Mouse (Mus musculus) neutrophil, adult 5-6 weeks (primary cell): ENCODE measurements around the gene Metrnl. TPM values are rescaled to one million over a fixed set of nuclear protein-coding genes. Genes with fewer than 3 reads are reported as not detected.
A peak's percentile ranks its signal among the peaks of the same experiment; 100 is the strongest.

Experiments used
- ATAC-seq: fragments of 151-379, 151-347 bp; 2 replicates; pipeline ENCODE4 v1.8.0; 2017; ENCODE audit warnings: mild to moderate bottlenecking, moderate TSS enrichment; ENCODE audit not compliant: insufficient number of reproducible peaks, poor library complexity, low FRiP score, severe bottlenecking; ENCODE audit errors: extremely low read depth
- total RNA-seq: library from RNA; stranded (forward); fragments of 200-1000 nt; gene quantifications from 2 replicates; pipeline ENCODE4 v1.2.3, GENCODE M21; 2017

Metrnl gene
- total RNA-seq, 1 experiment from 2014 or later, result 62.1 TPM

DNA sequence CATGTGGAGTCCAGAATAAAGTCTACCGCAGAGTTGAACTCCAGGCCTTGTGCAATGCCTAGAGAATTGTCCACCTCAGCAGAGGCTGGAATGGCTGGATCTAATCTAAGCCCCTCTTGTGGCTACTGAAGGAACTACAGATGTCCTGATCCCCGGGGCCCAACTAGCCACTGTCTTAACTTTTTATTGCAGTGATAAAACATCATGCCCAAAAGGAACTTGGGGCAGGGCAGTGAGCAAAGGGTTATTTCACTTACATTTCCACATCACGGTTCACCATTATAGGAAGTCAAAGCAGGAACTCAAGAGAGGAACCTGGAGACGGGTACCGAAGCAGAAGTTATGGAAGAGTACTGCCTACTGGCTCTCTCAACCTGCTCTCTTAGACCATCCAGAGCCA is 20.6 kb upstream of the Metrnl start:
- ATAC-seq, result peak; percentile 94

DNA sequence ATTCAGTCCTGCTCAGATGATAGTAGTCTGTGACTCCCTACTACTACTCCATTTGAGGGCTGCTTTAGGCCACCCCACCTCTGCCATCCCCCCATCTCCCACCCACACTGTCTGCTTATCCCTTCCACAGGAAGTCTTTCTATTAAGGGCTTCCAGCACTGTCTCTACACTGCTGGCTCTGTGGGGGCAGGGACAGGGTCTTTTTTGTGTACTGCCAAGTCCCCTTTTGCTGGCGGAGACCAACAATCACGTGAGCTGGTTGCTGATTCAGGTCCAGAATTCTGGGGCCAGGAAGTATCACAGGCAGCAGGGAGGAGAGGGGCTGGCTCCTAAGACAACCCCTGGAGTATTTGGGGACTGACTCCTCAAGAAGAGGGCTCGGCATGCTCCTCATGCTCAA is 18.1 kb upstream of the Metrnl start:
- ATAC-seq, result no peak

DNA sequence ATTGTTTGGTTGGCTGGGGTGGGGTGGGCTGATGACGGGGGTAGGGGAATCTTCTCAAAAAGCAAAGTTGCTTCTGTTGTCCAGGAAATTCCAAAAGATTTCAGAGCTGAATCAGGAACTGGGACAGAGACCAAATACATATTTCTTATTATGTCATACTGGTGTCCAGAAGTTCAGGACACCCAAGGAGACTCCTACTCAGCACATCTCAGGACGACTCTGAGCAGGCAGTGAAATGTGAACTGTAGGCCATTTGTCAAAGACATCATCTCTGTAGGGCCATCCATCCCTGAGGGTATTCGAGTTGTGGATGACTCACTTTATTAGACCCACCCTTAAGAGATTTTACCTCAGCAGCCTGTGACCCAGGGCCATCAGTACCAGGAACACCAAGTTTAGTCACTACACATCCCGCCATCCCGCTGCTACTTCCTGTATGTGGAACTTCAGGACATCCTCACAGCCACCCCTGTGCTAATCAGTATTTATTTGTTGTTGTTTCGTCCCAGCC is 15.8 kb upstream of the Metrnl start:
- ATAC-seq, result no peak

DNA sequence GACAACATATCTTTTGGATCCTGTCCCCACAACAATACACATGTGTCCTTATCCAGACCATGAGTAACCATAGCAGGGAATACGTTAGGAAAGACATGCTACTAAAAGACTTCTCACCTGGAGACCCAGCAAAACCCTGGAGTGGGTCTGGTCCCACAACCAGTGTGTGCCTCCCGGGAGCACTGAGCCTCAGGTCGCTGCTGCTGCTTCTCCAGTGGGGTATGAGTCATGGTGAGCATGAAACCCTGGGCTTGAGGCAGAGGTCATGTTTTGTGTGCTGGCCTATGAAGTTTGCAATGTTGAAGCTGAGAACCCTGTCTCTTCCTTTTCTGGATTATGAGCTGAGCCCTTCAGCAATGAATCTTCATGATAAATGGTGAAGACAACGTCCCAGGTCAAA is 15.3 kb upstream of the Metrnl start:
- no peak for ATAC-seq

DNA sequence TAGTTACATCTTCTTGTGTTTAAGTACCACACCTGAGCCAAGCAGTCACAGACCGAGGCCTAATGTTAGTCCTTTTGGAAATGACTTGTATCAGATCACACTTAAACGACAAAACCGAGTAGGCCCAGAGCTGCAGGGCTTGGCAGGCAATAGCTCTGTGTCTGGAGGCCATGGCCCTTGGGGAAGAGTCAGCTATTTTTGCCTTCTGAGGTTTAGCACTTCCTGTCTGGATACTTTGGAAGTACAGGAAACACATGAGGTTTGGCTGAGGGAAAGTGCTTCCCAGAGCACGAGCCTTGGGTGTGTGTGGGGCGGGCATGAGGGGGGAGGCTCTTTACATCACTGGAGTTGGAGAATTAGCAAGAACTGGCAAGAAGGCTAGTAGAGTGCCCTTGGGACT is 14.7 kb upstream of the Metrnl start:
- no peak for ATAC-seq

DNA sequence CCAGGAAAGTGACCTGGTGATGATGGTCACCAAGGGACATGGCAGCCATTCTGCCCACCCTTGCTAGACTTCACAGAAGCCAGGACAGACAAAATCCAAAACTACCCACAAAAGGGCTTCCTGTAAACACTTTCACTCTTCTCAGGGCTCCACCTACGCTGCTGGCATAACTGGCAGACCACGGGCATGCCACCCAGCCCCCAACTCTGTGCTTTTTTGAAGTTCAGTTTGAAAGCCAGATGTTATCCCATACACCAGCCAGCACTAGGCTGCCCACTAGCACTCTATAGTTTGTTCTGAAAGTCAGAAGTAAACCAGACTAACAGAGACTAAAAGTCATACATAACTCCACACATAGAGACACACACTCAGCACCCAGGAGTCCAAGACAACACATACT is 13.3 kb upstream of the Metrnl start:
- ATAC-seq, result no peak

DNA sequence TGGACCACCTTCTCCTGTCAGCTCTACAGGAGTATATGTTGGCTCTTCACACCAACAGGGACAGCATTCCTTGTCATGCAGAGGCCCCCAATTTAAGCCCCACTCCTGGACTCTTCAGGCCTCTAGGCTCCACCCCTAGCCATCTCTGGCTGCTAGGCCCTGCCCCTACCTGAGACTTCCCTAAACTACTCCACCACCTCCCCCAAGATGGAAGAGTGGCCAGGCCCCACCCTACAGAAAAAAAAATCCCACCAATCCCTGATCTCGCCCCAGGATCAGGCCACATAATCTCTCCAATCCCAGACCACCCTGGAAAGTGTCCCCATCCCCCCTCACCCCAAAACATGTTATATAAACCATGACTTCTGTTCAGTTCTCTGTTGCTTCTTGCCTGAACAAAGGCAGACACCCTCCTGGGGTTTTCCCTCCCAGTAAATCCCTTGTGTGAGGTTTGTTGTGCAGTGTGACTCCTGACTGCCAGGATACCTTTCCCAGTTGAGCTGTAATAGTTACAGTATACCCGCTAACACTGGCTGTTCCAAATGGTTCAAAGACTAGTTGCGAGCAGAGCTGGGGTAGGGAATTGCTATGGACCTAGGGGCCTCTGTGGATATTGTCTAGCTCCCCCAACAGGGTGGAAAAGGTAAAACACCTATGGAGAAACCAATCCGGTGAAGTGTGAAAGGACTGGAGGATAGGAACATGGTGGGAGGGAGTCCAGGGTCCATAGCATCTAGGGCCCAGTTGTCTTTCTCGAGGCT is 5.9 kb upstream of the Metrnl start:
- no peak for ATAC-seq

DNA sequence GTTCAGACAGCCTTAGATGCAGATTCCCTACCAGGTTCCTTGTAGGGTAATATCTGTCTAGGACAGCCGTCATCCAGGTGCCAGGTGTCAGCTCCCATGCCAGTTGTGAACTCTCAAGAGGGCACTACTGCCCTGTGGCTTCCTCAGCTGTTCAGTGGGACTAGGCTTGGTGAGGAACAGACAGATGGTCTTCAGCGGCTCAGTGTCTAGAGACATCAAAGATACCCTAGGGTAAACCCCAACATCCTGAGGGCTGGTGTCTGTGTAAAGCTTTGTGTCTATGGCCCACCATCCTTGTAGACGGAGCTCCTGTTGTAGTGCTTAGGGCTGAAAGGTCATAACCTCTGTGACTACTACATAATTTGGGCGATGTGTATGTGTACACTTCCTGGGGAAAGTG is 4.1 kb upstream of the Metrnl start:
- no peak for ATAC-seq

DNA sequence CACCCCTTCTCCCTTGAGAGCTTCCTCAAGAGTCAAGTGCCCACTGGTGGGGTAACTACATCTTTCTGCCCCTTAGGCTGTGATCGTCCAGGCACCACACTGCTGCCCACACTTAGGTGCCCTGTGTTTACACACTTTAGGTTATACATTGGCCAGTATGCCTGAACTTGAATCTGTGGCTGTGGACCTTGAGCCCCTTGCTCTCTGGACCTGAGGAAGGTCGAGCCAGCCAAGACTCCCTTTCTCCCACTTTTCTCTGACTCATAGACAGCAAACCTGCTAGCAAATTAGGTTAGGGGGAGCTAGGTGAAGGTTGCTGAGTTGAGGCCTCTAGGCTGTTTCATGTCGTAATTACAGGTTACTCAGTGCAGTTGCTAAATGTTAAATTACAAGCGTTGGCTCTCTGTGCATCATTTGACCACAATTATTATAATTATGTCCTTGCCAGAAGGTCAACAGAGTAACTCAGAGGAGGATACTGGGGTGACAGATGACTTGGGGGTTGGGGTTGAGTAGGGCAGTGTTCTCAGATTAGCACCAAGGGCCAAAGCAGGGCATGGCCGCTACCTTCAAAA is 2.9 kb upstream of the Metrnl start:
- no peak for ATAC-seq

DNA sequence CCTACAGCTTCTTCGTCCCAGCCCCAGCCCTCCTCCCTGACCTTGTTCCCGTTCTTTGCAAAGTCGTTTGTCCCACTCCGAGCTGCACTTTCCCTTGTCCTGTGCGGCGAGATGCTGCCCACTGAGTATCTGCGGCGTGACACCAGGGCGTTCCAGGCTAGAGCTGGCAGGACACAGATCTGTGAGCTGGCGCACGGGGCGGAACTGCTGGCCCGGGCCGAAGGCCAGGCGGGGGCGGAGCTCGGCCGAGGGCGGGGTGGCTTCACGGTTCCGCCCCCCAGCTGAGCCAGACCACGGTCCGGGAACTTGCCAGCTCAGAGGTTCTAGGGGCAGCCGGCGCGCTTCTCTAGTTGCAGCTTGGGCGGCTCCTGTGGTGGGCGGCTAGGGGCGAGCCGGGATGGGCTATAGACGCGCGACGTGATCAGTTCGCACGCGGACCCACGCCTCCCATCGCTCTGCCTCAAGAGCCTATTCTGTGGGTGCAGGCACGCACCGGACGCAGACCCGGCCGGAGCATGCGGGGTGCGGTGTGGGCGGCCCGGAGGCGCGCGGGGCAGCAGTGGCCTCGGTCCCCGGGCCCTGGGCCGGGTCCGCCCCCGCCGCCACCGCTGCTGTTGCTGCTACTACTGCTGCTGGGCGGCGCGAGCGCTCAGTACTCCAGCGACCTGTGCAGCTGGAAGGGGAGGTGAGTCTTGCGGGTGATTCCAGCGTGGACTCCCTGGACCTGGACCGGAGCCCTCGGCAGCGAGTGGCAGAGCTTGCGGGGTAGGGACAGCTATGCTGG is 959 bp downstream of the Metrnl start:
- ATAC-seq, result peak; percentile 73

DNA sequence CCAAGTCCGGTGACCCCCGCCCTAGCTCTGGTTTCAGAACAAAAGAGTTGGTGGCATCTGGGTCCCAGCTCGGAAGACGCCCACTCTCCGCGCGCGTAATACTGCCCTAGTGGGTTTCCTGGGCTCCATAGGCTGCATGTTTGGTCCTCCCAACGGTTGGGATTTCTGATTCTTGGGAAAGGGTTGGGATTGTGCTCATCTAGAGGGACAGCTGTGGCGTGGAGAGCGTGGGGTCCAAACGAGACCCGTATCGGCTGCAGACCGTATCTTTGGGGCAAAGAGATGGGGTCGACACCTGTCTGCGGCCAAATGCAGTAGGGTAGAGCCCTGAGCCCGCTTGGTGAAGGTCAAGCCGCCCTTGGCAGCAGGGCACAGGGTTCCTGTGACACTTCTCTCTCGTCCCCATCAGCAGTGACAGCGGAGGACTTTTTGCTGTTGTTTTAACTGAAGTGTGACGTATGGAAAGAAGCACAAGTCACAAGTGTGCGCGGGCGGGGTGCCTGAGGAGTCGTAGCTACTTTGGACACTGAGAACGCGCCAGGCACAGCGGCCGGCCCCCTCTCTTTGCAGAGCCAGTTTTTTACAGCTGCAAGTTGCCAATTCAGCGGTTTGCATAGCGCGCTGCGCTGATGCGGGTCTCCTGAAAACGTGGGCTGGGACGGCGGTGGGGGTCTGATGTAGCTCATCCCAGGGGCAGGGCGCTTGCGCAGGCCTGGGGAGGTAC is 1.7 kb downstream of the Metrnl start:
- peak; percentile 65 for ATAC-seq

DNA sequence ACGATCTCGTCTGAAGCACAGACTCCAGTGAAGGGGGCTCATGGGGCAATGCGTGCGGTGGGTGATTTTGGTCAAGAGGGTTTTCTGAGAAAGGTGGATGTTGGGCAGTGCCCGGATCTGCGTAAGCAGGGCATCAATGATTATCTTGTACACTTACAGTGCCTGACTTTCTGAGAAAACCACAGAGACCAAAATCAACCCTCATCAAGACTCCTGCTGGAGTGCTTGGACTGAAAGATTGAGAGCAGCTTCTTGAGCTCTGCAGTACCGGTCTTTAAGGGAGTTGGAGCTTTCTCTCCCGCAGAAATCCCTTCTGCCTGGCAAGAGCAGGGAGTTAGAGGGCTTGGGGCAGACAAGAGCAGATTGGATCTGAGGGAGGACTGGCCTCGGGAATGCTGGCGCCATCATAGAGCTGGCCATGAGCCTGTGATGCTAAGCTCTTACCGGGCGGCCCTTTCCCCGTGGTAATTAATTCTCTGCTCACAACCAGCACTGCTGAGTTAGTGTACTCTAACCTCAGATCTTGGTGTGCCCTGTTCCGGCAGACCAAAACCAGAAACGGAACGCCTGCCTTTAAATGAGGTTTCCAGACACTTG is 2.4 kb downstream of the Metrnl start:
- ATAC-seq, result no peak

DNA sequence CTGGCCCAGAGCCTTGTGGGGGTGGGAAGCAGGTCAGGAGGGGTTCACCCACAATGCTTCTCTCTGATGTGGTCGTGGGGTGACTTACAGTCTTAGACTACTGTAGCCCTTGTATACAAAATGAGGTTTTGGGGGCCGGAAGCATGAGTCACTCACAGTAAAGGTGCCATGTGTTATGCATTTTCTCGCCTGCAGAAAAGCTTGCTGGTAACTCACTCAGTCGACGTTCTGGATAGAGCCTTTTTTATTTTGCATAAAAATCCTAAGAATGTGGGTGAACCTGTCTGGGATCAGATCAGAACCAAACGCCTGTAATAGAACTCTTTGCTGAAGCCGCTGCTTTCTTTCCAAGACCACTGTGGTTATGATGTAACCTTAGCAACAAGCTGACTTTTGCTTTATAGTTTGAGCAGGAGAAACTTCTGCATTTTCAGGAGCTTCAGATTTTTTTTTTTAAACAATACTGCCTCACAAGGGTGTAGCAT is 5.2 kb downstream of the Metrnl start:
- ATAC-seq, result peak; percentile 18; the same call in 1 of the 2 replicates

DNA sequence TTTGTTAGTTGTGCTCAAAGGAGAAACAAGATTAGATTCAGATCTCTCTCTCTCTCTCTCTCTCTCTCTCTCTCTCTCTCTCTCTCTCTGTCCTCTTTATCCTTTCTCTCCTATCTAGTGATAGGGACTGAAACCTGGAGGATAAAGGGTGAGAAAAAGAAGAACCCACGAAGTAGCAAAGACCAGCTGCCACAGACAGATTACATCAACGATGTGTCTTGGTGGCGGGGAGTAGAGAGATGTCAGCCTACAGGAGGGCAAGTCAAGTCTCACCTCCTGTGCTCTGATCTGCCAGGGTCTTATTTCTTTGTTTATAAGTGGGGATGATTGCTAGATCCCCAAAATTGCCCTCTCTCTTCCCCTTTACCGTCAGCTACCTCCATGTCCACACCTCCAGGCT is 7.9 kb downstream of the Metrnl start:
- ATAC-seq, result no peak

DNA sequence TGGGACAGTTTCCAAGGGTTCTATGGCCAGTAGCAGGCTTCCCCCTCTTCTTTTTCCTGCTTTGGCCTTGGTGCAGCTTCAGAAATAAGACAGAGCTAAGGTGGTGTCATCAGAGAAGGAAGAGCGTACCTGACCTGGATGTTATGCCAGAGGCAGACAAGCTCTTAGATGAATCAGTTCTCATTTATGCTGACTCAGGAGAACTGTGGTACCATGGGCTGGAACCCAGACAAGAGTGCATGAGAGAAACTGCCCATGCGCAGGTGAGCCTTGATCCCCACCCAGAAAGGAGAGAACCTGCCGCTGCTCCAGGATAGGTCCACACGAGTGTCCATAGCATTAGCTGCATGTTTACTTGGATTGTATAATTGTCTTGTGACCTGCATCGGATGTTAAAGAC is 8.9 kb downstream of the Metrnl start:
- no peak for ATAC-seq

DNA sequence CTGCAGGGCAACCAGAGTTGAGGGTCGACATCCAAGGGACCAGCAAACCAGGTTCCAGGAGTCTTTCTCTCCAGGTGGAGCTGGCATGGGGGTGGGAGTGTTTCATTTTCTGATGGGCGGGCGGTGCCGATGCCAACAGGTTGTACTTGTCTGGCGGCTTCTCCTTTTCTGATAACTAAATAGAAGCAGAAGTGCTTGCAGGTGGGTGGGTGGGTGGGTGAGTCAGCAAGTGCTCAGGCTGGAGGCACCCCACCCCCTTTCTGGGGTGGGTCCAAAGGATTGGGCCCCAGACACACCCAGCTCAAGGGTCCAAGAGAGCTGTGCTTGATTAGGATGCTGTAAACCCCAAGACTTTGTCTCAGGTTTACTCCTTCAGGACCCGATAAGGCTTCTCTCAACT is 11.6 kb downstream of the Metrnl start:
- ATAC-seq, result no peak

DNA sequence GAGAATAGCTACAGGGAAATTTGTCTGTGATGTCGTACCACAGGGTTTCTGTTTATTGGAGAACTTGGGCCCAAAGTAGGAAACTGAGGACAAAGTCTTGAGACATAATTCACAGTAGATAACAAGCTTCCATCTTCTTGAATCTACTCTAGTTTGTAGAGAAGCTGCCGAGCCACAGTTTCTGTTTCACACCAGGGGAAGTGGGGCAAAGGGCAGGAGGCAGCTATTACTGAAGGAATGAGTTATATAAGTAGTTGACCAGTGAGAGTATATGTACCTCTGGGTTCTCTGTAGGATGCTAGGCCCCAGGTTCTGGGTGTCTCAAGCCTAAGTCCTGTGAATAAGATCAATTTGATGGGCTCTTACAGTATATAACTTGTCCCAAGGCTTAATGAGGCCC is 12.2 kb downstream of the Metrnl start:
- no peak for ATAC-seq

DNA sequence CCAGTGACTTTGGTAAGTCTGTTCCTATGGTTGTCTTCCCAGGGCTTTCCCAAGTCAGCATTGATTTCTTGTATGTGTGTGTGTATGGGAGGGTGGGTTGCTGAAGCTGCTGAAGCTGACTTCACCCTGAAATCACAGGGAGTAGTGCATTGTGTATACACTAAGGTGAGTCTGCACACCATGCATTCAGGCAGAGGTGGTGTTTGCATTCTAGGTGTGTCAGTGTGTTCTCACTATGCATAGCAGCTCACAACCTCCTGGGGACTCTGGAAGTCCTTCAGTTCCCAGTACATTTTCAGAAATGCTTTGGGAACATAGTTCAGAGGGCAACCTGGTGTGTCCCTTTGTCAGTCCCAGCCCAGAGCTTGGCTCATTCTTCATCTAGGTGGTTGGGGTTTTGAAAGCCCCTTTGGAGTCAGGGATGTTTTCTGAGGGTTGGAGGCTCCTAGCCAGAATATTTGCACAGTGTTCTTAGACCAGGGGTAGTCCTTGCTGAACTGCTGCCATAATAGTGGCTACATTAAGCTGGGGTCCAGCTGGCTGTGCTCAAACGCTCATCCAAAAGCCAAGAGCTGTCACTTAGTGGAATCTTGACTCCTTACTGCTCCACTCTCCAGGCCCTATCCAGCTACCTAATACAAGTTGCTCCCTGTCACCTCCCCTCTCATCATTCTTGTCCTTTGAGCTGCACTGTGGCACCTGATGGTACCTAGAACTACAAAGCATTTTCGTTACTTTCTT is 13.6 kb downstream of the Metrnl start:
- ATAC-seq, result no peak
